Comparison of ENCODE assay signal across 17 mouse cellular contexts in the genomic region with DNA sequence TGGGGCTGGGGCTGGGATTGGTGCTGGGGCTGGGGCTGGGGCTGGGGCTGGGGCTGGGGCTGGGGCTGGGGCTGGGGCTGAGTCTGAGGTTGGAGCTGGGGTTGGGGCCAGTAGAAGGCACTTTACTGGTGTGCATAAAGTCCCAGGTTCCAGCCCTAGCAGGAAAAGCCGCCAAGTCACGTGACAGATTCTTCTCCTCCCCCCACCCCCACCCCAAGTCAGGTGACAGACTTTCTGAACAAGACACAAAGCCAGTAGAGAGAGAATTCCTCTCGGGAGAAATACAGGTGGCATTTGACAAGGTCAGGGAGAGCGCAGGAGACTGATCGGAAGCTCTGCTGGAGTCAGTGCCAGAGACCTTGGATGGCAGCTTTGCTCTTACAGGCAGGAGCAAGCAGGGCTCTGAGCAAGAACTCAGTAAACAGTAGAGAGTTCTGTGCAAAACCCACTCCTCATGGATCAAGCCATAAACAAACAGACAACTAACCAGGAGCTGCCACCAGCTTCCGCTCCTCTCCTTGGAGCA.
DNase-seq lines count a peak whose midpoint lies in the region; ATAC-seq and TF ChIP-seq lines count a peak whose summit lies in the region.
"Had no signal": no experiment of that assay in that cellular context is flagged by ENCODE, and none has a peak within 500 bp of the region (broad histone marks: within the 10 kb centered on the region; RNA-seq: fewer than 3 reads in every experiment).

No protein-coding gene starts in this region.

- H3K9ac ChIP-seq in intestine, embryonic 16.5 days (ENCODE audit: low read depth, low read length) = no peak overlapping the region
- no peak overlapping the region for H3K9ac ChIP-seq in intestine, postnatal 0 days (ENCODE audit: low read depth, low read length)
- H3K9ac ChIP-seq: limb, embryonic 13.5 days; midbrain, embryonic 12.5 days had no signal

- no peak overlapping the region for H3K27ac ChIP-seq in intestine, embryonic 16.5 days (ENCODE audit: low read length)
- H3K27ac ChIP-seq in intestine, postnatal 0 days (ENCODE audit: low read depth, low read length) = no peak overlapping the region
- H3K27ac ChIP-seq: left cerebral cortex, adult 2 months; limb, embryonic 13.5 days; midbrain, embryonic 12.5 days had no signal

- ATAC-seq in intestine, embryonic 16.5 days = peak; percentile 18; the same call in 1 of the 2 replicates
- ATAC-seq in intestine, postnatal 0 days = no peak

- H3K4me3 ChIP-seq in intestine, embryonic 16.5 days (ENCODE audit: low read length) = no peak overlapping the region
- no peak overlapping the region for H3K4me3 ChIP-seq in intestine, postnatal 0 days (ENCODE audit: low read depth, low read length)
- H3K4me3 ChIP-seq: forebrain, embryonic 10.5 days; left cerebral cortex, adult 2 months; limb, embryonic 13.5 days; midbrain, embryonic 12.5 days had no signal

- no peaks in the 10 kb centered on the region for H3K36me3 ChIP-seq in intestine, embryonic 16.5 days (ENCODE audit: control insufficient read depth, insufficient read depth, low read length)
- H3K36me3 ChIP-seq in intestine, postnatal 0 days (ENCODE audit: control insufficient read depth, insufficient read depth) = no peaks in the 10 kb centered on the region
- H3K36me3 ChIP-seq: forebrain, embryonic 10.5 days; limb, embryonic 13.5 days; midbrain, embryonic 12.5 days had no signal

- H3K4me1 ChIP-seq in intestine, embryonic 16.5 days (ENCODE audit: control insufficient read depth, insufficient read depth, low read length) = no peaks in the 10 kb centered on the region
- H3K4me1 ChIP-seq in intestine, postnatal 0 days (replicated peaks; ENCODE audit: control insufficient read depth, insufficient read depth, low read length) = no peaks in the 10 kb centered on the region
- H3K4me1 ChIP-seq: limb, embryonic 13.5 days had no signal

- H3K4me2 ChIP-seq in intestine, embryonic 16.5 days (ENCODE audit: low read depth, low read length) = no peak overlapping the region
- H3K4me2 ChIP-seq in intestine, postnatal 0 days (replicated peaks; ENCODE audit: low read depth) = no peak overlapping the region
- H3K4me2 ChIP-seq: limb, embryonic 13.5 days; midbrain, embryonic 12.5 days had no signal

- peak; percentile 45 to 69 for DNase-seq in adrenal gland, adult (ENCODE audit: inconsistent age in 2 of 2, low spot score in 1 of 2)
- DNase-seq in adrenal gland, adult 18-20 months (ENCODE audit: low spot score in 2 of 2) = no peak
- peak; percentile 37 to 41 for DNase-seq in adrenal gland, postnatal 36 days
- DNase-seq in heart, postnatal 10 days = peak; percentile 30 to 37
- DNase-seq in thymus, postnatal 25 days = no peak
- no peak for DNase-seq in frontal cortex, postnatal 36 days (ENCODE audit: low spot score in 2 of 2)
- DNase-seq: cerebellum, adult 11-12 months; kidney, adult 9 months; lung, postnatal 36 days; right cerebral cortex, postnatal 25 days; thymus, postnatal 4 days had no signal

- intact Hi-C loops in heart, postnatal 10 days (cut with DNase I) = no loop called here

- WGBS in intestine, embryonic 16.5 days = 37% methylated on average over 6 of the region's 6 CpGs
- 53% methylated on average over 6 of the region's 6 CpGs for WGBS in intestine, postnatal 0 days

- no peak for TF ChIP-seq CTCF in intestine, postnatal 0 days (IDR thresholded peaks at IDR 0.05; ENCODE audit: low read depth)

- H3K27me3 ChIP-seq in intestine, embryonic 16.5 days (replicated peaks; ENCODE audit: control insufficient read depth, insufficient read depth, low read length) = no peaks in the 10 kb centered on the region
- H3K27me3 ChIP-seq in intestine, postnatal 0 days (replicated peaks; ENCODE audit: control insufficient read depth, insufficient read depth, low read length) = no peaks in the 10 kb centered on the region
- H3K27me3 ChIP-seq: limb, embryonic 13.5 days; midbrain, embryonic 12.5 days had no signal

- 0 out of 2 replicates have a peak, but pooled peaks cover 3% of the 10 kb centered on the region for H3K9me3 ChIP-seq in intestine, embryonic 16.5 days (ENCODE audit: control insufficient read depth, low read length)
- no peaks in the 10 kb centered on the region for H3K9me3 ChIP-seq in intestine, postnatal 0 days (ENCODE audit: control insufficient read depth)
- H3K9me3 ChIP-seq: forebrain, embryonic 10.5 days; limb, embryonic 13.5 days; midbrain, embryonic 12.5 days had no signal

Comparison
In these comparisons a context has a peak if more than half of its experiments do, and no peak if none do; other contexts are left out.
1. DNase-seq: peak in adrenal gland, adult (2 of 2), adrenal gland, postnatal 36 days (2 of 2) and heart, postnatal 10 days (2 of 2); none in adrenal gland, adult 18-20 months (0 of 2), thymus, postnatal 25 days (single experiment) and frontal cortex, postnatal 36 days (0 of 2).